Mouse (Mus musculus) midbrain, embryonic 12.5 days (tissue): ENCODE results near the gene St6galnac3. TPM values are rescaled to one million over a fixed set of nuclear protein-coding genes. Genes with fewer than 3 reads are reported as not detected.

Experiments used
- ATAC-seq: fragments of 200-750 bp; cut with Nextera tagmentation; 2 replicates; pipeline ENCODE4 v1.8.0; 2017; ENCODE audit warnings: low read depth, moderate TSS enrichment, moderate library complexity; ENCODE audit not compliant: low FRiP score
- H3K27ac ChIP-seq: fragments of 300-500 bp; sonication (generic); replicated peaks from 2 replicates; pipeline ENCODE4 v1.5.1; 2016; ENCODE audit warnings: mild to moderate bottlenecking
- H3K27me3 ChIP-seq: fragments of 300-500 bp; sonication (generic); 2 replicates; pipeline ENCODE4 v1.6.1; 2016; ENCODE audit warnings: mild to moderate bottlenecking
- H3K36me3 ChIP-seq: fragments of 300-500 bp; sonication (generic); 2 replicates; pipeline ENCODE4 v1.6.1; 2016
- H3K4me1 ChIP-seq: fragments of 300-500 bp; sonication (generic); 2 replicates; pipeline ENCODE4 v1.6.1; 2016
- H3K4me2 ChIP-seq: fragments of 300-500 bp; sonication (generic); replicated peaks from 2 replicates; pipeline ENCODE4 v1.6.1; 2016; ENCODE audit warnings: mild to moderate bottlenecking, moderate library complexity
- H3K4me3 ChIP-seq: fragments of 300-500 bp; sonication (generic); 2 replicates; pipeline ENCODE4 v1.5.1; 2016; ENCODE audit warnings: mild to moderate bottlenecking
- H3K9ac ChIP-seq: fragments of 300-500 bp; sonication (generic); replicated peaks from 2 replicates; pipeline ENCODE4 v1.6.1; 2016; ENCODE audit warnings: mild to moderate bottlenecking, moderate library complexity
- H3K9me3 ChIP-seq: fragments of 300-500 bp; sonication (generic); 2 replicates; pipeline ENCODE4 v1.6.1; 2016; ENCODE audit warnings: mild to moderate bottlenecking
- WGBS: fragments of 180-500 bp; shearing (Covaris S2); methylation state at CpG from one replicate; pipeline ENCODE4 v1.1.7; 2016; 5-methylcytosine and 5-hydroxymethylcytosine counted together
- polyA plus RNA-seq: library from polyadenylated mRNA; unstranded; fragments of >200 nt; fragmentation: Nextera tagmentation; extraction: Ambion mirVana; gene quantifications from 2 replicates; pipeline ENCODE4 v1.2.1, GENCODE M21; 2016

Gene St6galnac3
- polyA plus RNA-seq, 1 experiment from 2014 or later = 28.5 TPM

- WGBS = 96% methylated on average over 2 of the region's 2 CpGs
- no peaks in the 10 kb centered on the region for H3K36me3 ChIP-seq
Measured at GRCm38 (mm10) chr3:153566100-153566499, 158.9 kb downstream of the St6galnac3 start.

GRCm38 (mm10) chr3:153560897-153561296 lies 164.1 kb downstream of the St6galnac3 start:
- Histone ChIP-seq H3K4me2 (no peak overlapping the region), H3K27ac (no peak overlapping the region), H3K27me3 (no peaks in the 10 kb centered on the region), H3K4me3 (no peak overlapping the region), H3K36me3 (no peaks in the 10 kb centered on the region), H3K9me3 (no peaks in the 10 kb centered on the region), H3K9ac (no peak overlapping the region), H3K4me1 (0 out of 2 replicates have a peak, but pooled peaks cover 4% of the 10 kb centered on the region)
- WGBS = 84% methylated on average over 6 of the region's 6 CpGs
- no peak for ATAC-seq

More at GRCm38 (mm10) chr3:153566100-153566499, 158.9 kb downstream of the St6galnac3 start:
- H3K4me3 ChIP-seq = no peak overlapping the region
- H3K4me2 ChIP-seq = no peak overlapping the region
- ATAC-seq = no peak
- no peaks in the 10 kb centered on the region for H3K27me3 ChIP-seq
- H3K27ac ChIP-seq = no peak overlapping the region
- no peaks in the 10 kb centered on the region for H3K9me3 ChIP-seq
- 0 out of 2 replicates have a peak, but pooled peaks cover 4% of the 10 kb centered on the region for H3K4me1 ChIP-seq
- H3K9ac ChIP-seq = no peak overlapping the region

GRCm38 (mm10) chr3:153559586-153559985 lies 165.4 kb downstream of the St6galnac3 start:
- no peak for ATAC-seq
- H3K4me2 ChIP-seq = no peak overlapping the region
- H3K4me1 ChIP-seq = no peaks in the 10 kb centered on the region
- no peak overlapping the region for H3K4me3 ChIP-seq
- 89% methylated on average over 8 of the region's 8 CpGs for WGBS
- no peak overlapping the region for H3K27ac ChIP-seq
- no peaks in the 10 kb centered on the region for H3K9me3 ChIP-seq
- H3K36me3 ChIP-seq = no peaks in the 10 kb centered on the region
- H3K9ac ChIP-seq = no peak overlapping the region
- no peaks in the 10 kb centered on the region for H3K27me3 ChIP-seq

GRCm38 (mm10) chr3:153556621-153557020 lies 168.4 kb downstream of the St6galnac3 start:
- WGBS = 85% methylated on average over 11 of the region's 11 CpGs
- no peaks in the 10 kb centered on the region for H3K9me3 ChIP-seq
- no peaks in the 10 kb centered on the region for H3K36me3 ChIP-seq
- H3K27ac ChIP-seq = no peak overlapping the region
- no peak for ATAC-seq
- H3K4me2 ChIP-seq = no peak overlapping the region
- no peak overlapping the region for H3K9ac ChIP-seq
- H3K4me3 ChIP-seq = no peak overlapping the region
- no peaks in the 10 kb centered on the region for H3K4me1 ChIP-seq
- H3K27me3 ChIP-seq = no peaks in the 10 kb centered on the region

- Histone ChIP-seq H3K4me2 (no peak overlapping the region), H3K27me3 (no peaks in the 10 kb centered on the region), H3K36me3 (no peaks in the 10 kb centered on the region), H3K9ac (no peak overlapping the region), H3K9me3 (no peaks in the 10 kb centered on the region), H3K4me3 (no peak overlapping the region), H3K4me1 (no peaks in the 10 kb centered on the region), H3K27ac (no peak overlapping the region)
- WGBS = 93% methylated on average over 3 of the region's 3 CpGs
- ATAC-seq = no peak
Measured at GRCm38 (mm10) chr3:153553712-153554111, 171.3 kb downstream of the St6galnac3 start.

- Histone ChIP-seq H3K9me3 (no peaks in the 10 kb centered on the region), H3K27me3 (no peaks in the 10 kb centered on the region), H3K4me2 (no peak overlapping the region), H3K27ac (no peak overlapping the region), H3K36me3 (no peaks in the 10 kb centered on the region), H3K9ac (no peak overlapping the region), H3K4me1 (no peaks in the 10 kb centered on the region), H3K4me3 (no peak overlapping the region)
- whole genome bisulfite sequencing = 92% methylated on average over 7 of the region's 7 CpGs
- ATAC-seq = no peak
Measured at GRCm38 (mm10) chr3:153553226-153553625, 171.7 kb downstream of the St6galnac3 start.

- H3K9ac ChIP-seq = no peak overlapping the region
- no peaks in the 10 kb centered on the region for H3K9me3 ChIP-seq
- H3K27ac ChIP-seq = no peak overlapping the region
- no peaks in the 10 kb centered on the region for H3K27me3 ChIP-seq
- 89% methylated on average over 7 of the region's 7 CpGs for WGBS
- H3K36me3 ChIP-seq = no peaks in the 10 kb centered on the region
- H3K4me3 ChIP-seq = no peak overlapping the region
- no peak for ATAC-seq
- no peaks in the 10 kb centered on the region for H3K4me1 ChIP-seq
- no peak overlapping the region for H3K4me2 ChIP-seq
Measured at GRCm38 (mm10) chr3:153546936-153547683, 177.9 kb downstream of the St6galnac3 start.

GRCm38 (mm10) chr3:153539851-153540250 lies 185.1 kb downstream of the St6galnac3 start:
- no peaks in the 10 kb centered on the region for H3K4me1 ChIP-seq
- no peak overlapping the region for H3K27ac ChIP-seq
- no peak overlapping the region for H3K4me3 ChIP-seq
- H3K27me3 ChIP-seq = no peaks in the 10 kb centered on the region
- no peaks in the 10 kb centered on the region for H3K9me3 ChIP-seq
- 94% methylated on average over 14 of the region's 14 CpGs for WGBS
- no peak for ATAC-seq
- H3K9ac ChIP-seq = no peak overlapping the region
- no peaks in the 10 kb centered on the region for H3K36me3 ChIP-seq
- no peak overlapping the region for H3K4me2 ChIP-seq

- no peak overlapping the region for H3K27ac ChIP-seq
- ATAC-seq = no peak
- no peaks in the 10 kb centered on the region for H3K36me3 ChIP-seq
- WGBS = 73% methylated on average over 2 of the region's 2 CpGs
- no peaks in the 10 kb centered on the region for H3K9me3 ChIP-seq
- H3K4me3 ChIP-seq = no peak overlapping the region
- no peaks in the 10 kb centered on the region for H3K4me1 ChIP-seq
- H3K27me3 ChIP-seq = no peaks in the 10 kb centered on the region
- no peak overlapping the region for H3K9ac ChIP-seq
- no peak overlapping the region for H3K4me2 ChIP-seq
Measured at GRCm38 (mm10) chr3:153538396-153538795, 186.6 kb downstream of the St6galnac3 start.

- 83% methylated on average over 3 of the region's 3 CpGs for WGBS
- H3K4me1 ChIP-seq = no peaks in the 10 kb centered on the region
- ATAC-seq = no peak
- H3K4me3 ChIP-seq = no peak overlapping the region
- no peaks in the 10 kb centered on the region for H3K36me3 ChIP-seq
- no peak overlapping the region for H3K4me2 ChIP-seq
- no peaks in the 10 kb centered on the region for H3K9me3 ChIP-seq
- H3K27ac ChIP-seq = no peak overlapping the region
- no peaks in the 10 kb centered on the region for H3K27me3 ChIP-seq
- H3K9ac ChIP-seq = no peak overlapping the region
Measured at GRCm38 (mm10) chr3:153537435-153537834, 187.5 kb downstream of the St6galnac3 start.

- ATAC-seq = no peak
- H3K9ac ChIP-seq = no peak overlapping the region
- WGBS = 82% methylated on average over 4 of the region's 4 CpGs
- no peaks in the 10 kb centered on the region for H3K27me3 ChIP-seq
- H3K9me3 ChIP-seq = no peaks in the 10 kb centered on the region
- no peaks in the 10 kb centered on the region for H3K36me3 ChIP-seq
- no peaks in the 10 kb centered on the region for H3K4me1 ChIP-seq
- H3K27ac ChIP-seq = no peak overlapping the region
- no peak overlapping the region for H3K4me3 ChIP-seq
- H3K4me2 ChIP-seq = no peak overlapping the region
Measured at GRCm38 (mm10) chr3:153536260-153536659, 188.7 kb downstream of the St6galnac3 start.

- Histone ChIP-seq H3K4me2 (no peak overlapping the region), H3K27ac (no peak overlapping the region), H3K9ac (no peak overlapping the region), H3K4me1 (no peaks in the 10 kb centered on the region), H3K36me3 (no peaks in the 10 kb centered on the region), H3K4me3 (no peak overlapping the region), H3K27me3 (no peaks in the 10 kb centered on the region), H3K9me3 (no peaks in the 10 kb centered on the region)
- WGBS = 81% methylated on average over 6 of the region's 6 CpGs
- ATAC-seq = no peak
Measured at GRCm38 (mm10) chr3:153529174-153529573, 195.8 kb downstream of the St6galnac3 start.
